Mouse (Mus musculus): Measurements from ENCODE around the gene Gbp3. TPM values are rescaled to one million over a fixed set of nuclear protein-coding genes. Genes with fewer than 3 reads are reported as not detected.
A peak's percentile ranks its signal among the peaks of the same experiment; 100 is the strongest.
"Not testable (repeated sequence)": the region's sequence is repeated elsewhere in the genome, so short reads cannot be mapped to it uniquely, and the experiment has no call there.

Gbp3 gene
- 13.8 and 23.7 TPM in 2 replicates for polyA plus RNA-seq (2012; rRNA removed)

GRCm38 (mm10) chr3:142559632-142560228 is at the start of gene Gbp3:
TSS of gene Gbp3 (plus strand) at chr3:142560026.
- peak; percentile 22 for DNase-seq (ENCODE audit: low read depth, low spot score)
- 0% methylated on average over 3 of the region's 3 CpGs for WGBS

DNA sequence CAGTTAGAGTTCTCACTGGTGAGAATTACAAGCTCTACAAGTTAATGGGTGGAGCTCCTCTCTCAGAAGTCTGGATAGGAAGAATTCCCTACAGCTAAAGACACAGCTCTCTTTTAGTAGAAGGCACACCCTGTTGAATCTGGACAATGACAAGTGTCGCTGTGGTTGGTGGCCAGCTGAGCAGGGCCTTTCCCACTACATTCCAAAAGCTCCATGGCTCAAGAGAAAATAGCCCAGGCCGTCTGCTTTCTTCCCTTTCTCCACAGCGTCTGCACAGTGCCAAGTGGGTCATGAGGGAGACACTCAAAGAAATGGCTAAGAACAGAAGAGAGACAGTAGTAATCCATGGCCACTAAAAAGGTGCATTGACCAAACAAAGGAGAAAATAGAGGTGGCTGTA is 31.7 kb upstream of the Gbp3 start:
- 77% methylated on average over 3 of the region's 3 CpGs for WGBS
- no peak for DNase-seq (ENCODE audit: low read depth, low spot score)

- 30% methylated on average over 2 of the region's 2 CpGs for WGBS
- no peak for DNase-seq (ENCODE audit: low read depth, low spot score)
Measured at GRCm38 (mm10) chr3:142529597-142529996, 30.2 kb upstream of the Gbp3 start.

GRCm38 (mm10) chr3:142530087-142530953 is 29.5 kb upstream of the Gbp3 start, which contains the start of gene Gbp7:
TSS of gene Gbp7 (plus strand) at chr3:142530342.
- peak; percentile 72 for DNase-seq (ENCODE audit: low read depth, low spot score)
- WGBS = 1% methylated on average over 30 of the region's 30 CpGs

DNA sequence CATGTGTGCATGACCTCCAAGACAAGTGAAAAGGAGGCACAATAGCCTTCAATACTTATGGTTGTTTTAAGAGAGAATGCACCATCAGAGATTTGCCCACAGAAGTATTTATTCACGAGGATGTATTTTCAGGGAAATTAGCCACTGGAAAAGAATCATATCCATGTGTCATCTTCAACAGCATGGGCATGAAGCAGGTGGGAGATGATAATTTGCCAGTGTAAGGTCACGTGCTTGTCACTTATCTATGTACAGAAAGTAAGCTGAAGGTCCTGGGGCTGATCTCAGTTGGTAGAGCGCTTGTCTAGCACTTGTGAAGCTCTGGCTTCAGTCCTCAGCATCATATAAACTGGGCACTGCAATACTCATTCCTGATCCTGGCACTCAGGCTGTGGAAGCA is 28.2 kb upstream of the Gbp3 start:
- DNase-seq (ENCODE audit: low read depth, low spot score) = no peak
- WGBS = 88% methylated on average over 3 of the region's 3 CpGs

DNA sequence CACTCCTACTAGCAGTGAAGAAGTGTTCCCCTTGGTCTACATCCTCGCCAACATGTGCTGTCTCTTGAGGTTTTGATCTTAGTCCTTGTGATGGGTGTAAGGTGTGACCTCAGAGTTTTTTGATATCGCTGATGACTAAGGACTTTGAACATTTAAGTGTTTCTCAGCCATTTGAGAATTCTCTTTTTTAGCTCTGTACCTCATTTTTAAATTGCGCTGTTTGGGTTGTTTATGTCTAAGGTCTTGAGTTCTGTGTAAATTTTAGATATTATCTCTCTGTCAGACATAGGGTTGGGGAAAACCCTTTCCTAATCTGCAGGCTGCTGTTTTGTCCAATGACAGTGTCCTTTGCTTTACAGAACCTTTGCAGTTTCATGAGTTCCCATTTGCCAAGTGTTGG is 26.6 kb upstream of the Gbp3 start:
- no peak for DNase-seq (ENCODE audit: low read depth, low spot score)
- WGBS = 92% methylated on average over 3 of the region's 3 CpGs

- no peak for DNase-seq (ENCODE audit: low read depth, low spot score)
- WGBS = 69% methylated on average over 1 of the region's 1 CpGs
Measured at GRCm38 (mm10) chr3:142535667-142536066, 24.2 kb upstream of the Gbp3 start.

GRCm38 (mm10) chr3:142541391-142541790 is 18.4 kb upstream of the Gbp3 start:
- WGBS = 70% methylated on average over 6 of the region's 6 CpGs
- DNase-seq (ENCODE audit: low read depth, low spot score) = no peak

GRCm38 (mm10) chr3:142542776-142543175 is 17.1 kb upstream of the Gbp3 start:
- WGBS = 93% methylated on average over 12 of the region's 12 CpGs
- DNase-seq (ENCODE audit: low read depth, low spot score) = not testable (repeated sequence)

DNA sequence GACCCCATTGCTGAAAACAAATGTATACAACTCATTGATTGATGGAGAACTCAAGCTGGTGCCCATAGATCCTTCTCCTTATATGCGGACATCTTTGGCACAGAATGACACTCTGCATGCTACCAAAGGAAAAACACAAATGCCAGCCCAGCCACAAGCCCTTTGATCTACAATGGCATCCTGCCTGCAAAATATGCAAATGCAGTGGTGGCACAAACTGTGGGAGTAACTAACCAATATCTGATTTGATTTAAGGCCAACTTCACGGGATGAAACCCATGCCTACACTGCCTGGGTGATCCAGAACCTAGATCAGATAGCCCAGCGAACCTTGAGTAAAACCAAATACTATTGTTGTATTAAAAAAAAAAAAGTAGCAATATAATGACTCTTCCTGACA is 13.1 kb upstream of the Gbp3 start:
- no peak for DNase-seq (ENCODE audit: low read depth, low spot score)

GRCm38 (mm10) chr3:142550052-142550676 is 9.7 kb upstream of the Gbp3 start:
- DNase-seq (ENCODE audit: low read depth, low spot score) = no peak
- 91% methylated on average over 3 of the region's 3 CpGs for WGBS

More for the DNA sequence above, 13.1 kb upstream of the Gbp3 start:
- WGBS = 86% methylated on average over 3 of the region's 3 CpGs

- DNase-seq (ENCODE audit: low read depth, low spot score) = no peak
- 79% methylated on average over 1 of the region's 1 CpGs for WGBS
Measured at GRCm38 (mm10) chr3:142554601-142555000, 5.2 kb upstream of the Gbp3 start.

- DNase-seq (ENCODE audit: low read depth, low spot score) = no peak
- WGBS = 89% methylated on average over 11 of the region's 11 CpGs
Measured at GRCm38 (mm10) chr3:142555623-142556022, 4.2 kb upstream of the Gbp3 start.

GRCm38 (mm10) chr3:142560296-142560948 is 596 bp downstream of the Gbp3 start:
- 3% methylated on average over 12 of the region's 12 CpGs for WGBS
- peak; percentile 33 for DNase-seq (ENCODE audit: low read depth, low spot score)

DNA sequence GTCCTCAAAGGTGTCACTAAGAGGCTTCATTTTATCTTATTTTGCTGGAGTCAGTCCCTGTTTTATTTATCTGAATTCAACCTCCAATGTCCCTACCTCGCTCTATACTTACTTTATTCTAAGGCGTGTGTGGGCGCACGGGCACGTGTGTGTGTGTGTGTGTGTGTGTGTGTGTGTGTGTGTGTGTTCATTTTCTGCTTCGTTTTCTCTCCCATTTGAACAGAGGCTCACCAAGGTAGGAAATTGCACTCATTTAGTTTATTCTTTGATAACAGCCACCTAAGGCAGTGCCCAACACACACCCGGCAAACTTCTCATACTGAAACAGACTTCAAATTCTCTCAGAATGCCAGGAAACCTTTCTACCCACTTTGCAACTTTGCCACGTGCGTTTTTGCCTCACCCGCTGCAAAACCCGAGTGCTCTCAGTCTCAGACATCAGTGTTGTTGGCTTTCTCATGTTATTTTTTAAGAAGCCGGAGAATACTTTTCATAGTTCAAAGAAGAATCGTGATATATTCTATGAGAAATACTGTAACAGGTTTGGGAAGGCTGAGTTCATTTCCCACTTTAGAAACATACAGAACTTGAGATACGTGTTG is 1.3 kb downstream of the Gbp3 start:
- 73% methylated on average over 14 of the region's 14 CpGs for WGBS
- no peak for DNase-seq (ENCODE audit: low read depth, low spot score)

DNA sequence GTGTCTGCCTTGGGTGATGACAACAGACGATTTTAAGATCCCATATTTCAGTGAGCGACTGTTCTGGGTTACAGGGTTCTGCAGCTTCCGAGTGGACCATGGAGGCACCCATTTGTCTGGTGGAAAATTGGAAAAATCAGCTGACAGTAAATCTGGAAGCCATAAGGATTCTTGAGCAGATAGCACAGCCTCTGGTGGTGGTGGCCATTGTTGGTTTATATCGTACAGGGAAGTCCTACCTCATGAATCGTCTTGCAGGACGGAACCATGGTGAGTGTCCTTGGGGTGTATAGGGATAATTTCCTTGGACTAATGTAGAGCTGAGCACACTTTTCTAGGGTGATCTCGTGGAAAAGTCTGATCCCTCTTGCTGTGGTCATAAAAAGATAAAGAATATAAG is 1.8 kb downstream of the Gbp3 start:
- no peak for DNase-seq (ENCODE audit: low read depth, low spot score)
- WGBS = 78% methylated on average over 7 of the region's 7 CpGs

GRCm38 (mm10) chr3:142567490-142567889 is 7.7 kb downstream of the Gbp3 start:
- WGBS = 77% methylated on average over 5 of the region's 5 CpGs
- not testable (repeated sequence) for DNase-seq (ENCODE audit: low read depth, low spot score)

GRCm38 (mm10) chr3:142570738-142571137 is 10.9 kb downstream of the Gbp3 start:
- WGBS = 85% methylated on average over 4 of the region's 4 CpGs
- no peak for DNase-seq (ENCODE audit: low read depth, low spot score)

DNA sequence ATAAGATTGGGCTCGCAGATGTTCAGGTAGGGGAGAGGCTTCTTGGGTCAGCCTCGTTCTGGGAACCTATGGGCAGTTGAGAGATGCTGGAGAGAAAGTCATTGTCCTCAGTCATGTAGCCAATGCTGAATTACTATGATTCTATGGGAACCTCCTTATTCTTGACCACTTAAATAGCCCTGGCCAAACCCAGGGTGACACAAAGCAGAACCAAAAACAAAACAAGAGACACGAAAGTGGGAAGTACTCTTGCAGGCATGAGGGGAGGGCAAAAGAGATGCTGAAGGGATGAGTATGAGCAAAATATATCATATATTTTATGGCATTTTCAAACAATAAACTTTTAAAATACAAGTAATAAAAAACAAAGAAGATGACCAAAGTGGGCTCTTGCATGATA is 17.3 kb downstream of the Gbp3 start:
- DNase-seq (ENCODE audit: low read depth, low spot score) = no peak
- 73% methylated on average over 3 of the region's 3 CpGs for WGBS

GRCm38 (mm10) chr3:142578342-142578741 is 18.5 kb downstream of the Gbp3 start:
- no peak for DNase-seq (ENCODE audit: low read depth, low spot score)
- 78% methylated on average over 4 of the region's 4 CpGs for WGBS

Data from large intestine, adult 2 months (tissue).